Mouse (Mus musculus) brain, embryonic 14.5 days (tissue): ENCODE measurements at regions not wholly inside any gene's neighbourhood (a gene's known extent, or its start where the extent isn't known, plus 50 kb on each side); places are given as distances from the start of the nearest gene placed in this dataset.

ENCODE experiments used
- CTCF ChIP-seq: fragments of 200-500 bp; IDR thresholded peaks from 2 replicates; pipeline ENCODE4 v1.5.1; 2012; ENCODE audit warnings: inconsistent platforms, mild to moderate bottlenecking, moderate library complexity, borderline replicate concordance; ENCODE audit not compliant: insufficient read depth, insufficient read length; ENCODE audit errors: extremely low read depth
- POLR2A ChIP-seq: fragments of 200-500 bp; IDR thresholded peaks from 2 replicates; pipeline ENCODE4 v1.6.1; 2012; ENCODE audit warnings: mild to moderate bottlenecking, inconsistent platforms, borderline replicate concordance; ENCODE audit not compliant: poor library complexity, insufficient read depth, insufficient read length, severe bottlenecking; ENCODE audit errors: extremely low read depth

DNA sequence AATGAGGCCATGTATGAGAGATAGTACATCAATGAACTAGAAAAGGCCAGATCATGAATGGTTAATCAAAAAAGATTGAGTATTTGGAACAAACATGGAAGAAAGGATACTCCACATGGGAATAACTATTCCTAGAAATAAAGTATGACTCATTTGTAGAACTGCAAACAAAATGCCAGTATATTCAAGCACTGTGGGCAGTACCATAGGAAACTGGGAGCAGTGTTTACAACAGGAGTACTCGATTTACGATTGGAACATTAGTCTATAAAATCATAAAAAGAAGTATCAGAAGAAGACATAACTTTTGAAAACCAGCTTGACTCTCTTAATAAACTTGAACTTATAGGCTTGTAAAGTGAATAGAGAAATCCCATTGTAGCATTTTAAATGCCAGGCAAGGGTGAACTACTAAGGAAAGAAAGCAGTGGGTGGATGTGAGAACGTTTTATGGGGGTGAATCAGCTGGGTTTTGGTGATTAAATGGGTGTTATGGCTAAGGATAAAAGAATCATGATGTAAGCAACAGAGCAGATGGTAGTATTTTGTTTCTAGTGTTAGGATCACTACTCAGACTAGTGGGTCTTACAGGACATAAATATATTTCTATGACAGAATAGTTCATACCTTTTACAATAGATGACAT is 347.6 kb downstream of the Slc6a15 start:
- no peak for TF ChIP-seq CTCF
- no peak for TF ChIP-seq POLR2A
